Mouse (Mus musculus) thymus, adult 2 months (tissue): ENCODE measurements around the gene Eml3. TPM values are rescaled to one million over a fixed set of nuclear protein-coding genes. Genes with fewer than 3 reads are reported as not detected.

ENCODE experiments used
- DNase-seq: peaks from one replicate; pipeline ENCODE4 v3.0.0; 2021
- H3K27ac ChIP-seq: fragments of 200-500 bp; 2 replicates; pipeline ENCODE4 v1.5.1; 2012; ENCODE audit warnings: low read length, control low read depth; ENCODE audit not compliant: control insufficient read depth, insufficient read depth
- H3K27me3 ChIP-seq: fragments of 200-500 bp; 2 replicates; pipeline ENCODE4 v1.6.1; 2012; ENCODE audit warnings: mild to moderate bottlenecking, low read length, moderate library complexity, mixed read lengths; ENCODE audit not compliant: control insufficient read depth, insufficient read depth
- H3K36me3 ChIP-seq: fragments of 200-500 bp; 2 replicates; pipeline ENCODE4 v1.6.1; 2012; ENCODE audit warnings: mild to moderate bottlenecking, low read length, moderate library complexity; ENCODE audit not compliant: control insufficient read depth, insufficient read depth
- H3K4me1 ChIP-seq: fragments of 200-500 bp; replicated peaks from 2 replicates; pipeline ENCODE4 v1.6.1; 2012; ENCODE audit warnings: low read length; ENCODE audit not compliant: control insufficient read depth, insufficient read depth
- H3K4me3 ChIP-seq: fragments of 200-500 bp; 2 replicates; pipeline ENCODE4 v1.5.1; 2012; ENCODE audit warnings: mild to moderate bottlenecking, low read length, control low read depth, moderate library complexity; ENCODE audit not compliant: control insufficient read depth, insufficient read depth
- CTCF ChIP-seq: fragments of 200-500 bp; IDR thresholded peaks from 2 replicates; pipeline ENCODE4 v1.5.1; 2012; ENCODE audit warnings: mild to moderate bottlenecking, control low read depth, low read length, moderate library complexity, borderline replicate concordance; ENCODE audit not compliant: control insufficient read depth, poor library complexity, insufficient read depth; ENCODE audit errors: extremely low read depth
- POLR2A ChIP-seq: fragments of 200-500 bp; IDR thresholded peaks from 2 replicates; pipeline ENCODE4 v1.6.1; 2012; ENCODE audit warnings: mild to moderate bottlenecking, low read length, control low read depth, moderate library complexity; ENCODE audit not compliant: control insufficient read depth, poor library complexity, insufficient read depth; ENCODE audit errors: extremely low read depth
- WGBS: fragments of 180-500 bp; shearing (Covaris S2); methylation state at CpG from one replicate; pipeline ENCODE4 v1.1.7; 2018; 5-methylcytosine and 5-hydroxymethylcytosine counted together
- polyA plus RNA-seq: library from polyadenylated mRNA; depleted of rRNA; stranded (reverse); fragments of >200 nt; gene quantifications from 2 replicates; pipeline ENCODE4 v1.2.3, GENCODE M21; 2012

Gene Eml3
- polyA plus RNA-seq, 1 experiment, result 72.3 TPM

- DNase-seq, result no peak
- H3K36me3 ChIP-seq, result peaks cover 42% of the 10 kb centered on the region
- no peak overlapping the region for H3K27ac ChIP-seq
- 95% methylated on average over 2 of the region's 2 CpGs for WGBS
- peaks cover 6% of the 10 kb centered on the region for H3K4me1 ChIP-seq
- no peaks in the 10 kb centered on the region for H3K27me3 ChIP-seq
- TF ChIP-seq CTCF (no peak), POLR2A (no peak)
- H3K4me3 ChIP-seq, result no peak overlapping the region
Observed at GRCm38 (mm10) chr19:8962256-8962655, 32.9 kb downstream of the Eml3 start.

DNA sequence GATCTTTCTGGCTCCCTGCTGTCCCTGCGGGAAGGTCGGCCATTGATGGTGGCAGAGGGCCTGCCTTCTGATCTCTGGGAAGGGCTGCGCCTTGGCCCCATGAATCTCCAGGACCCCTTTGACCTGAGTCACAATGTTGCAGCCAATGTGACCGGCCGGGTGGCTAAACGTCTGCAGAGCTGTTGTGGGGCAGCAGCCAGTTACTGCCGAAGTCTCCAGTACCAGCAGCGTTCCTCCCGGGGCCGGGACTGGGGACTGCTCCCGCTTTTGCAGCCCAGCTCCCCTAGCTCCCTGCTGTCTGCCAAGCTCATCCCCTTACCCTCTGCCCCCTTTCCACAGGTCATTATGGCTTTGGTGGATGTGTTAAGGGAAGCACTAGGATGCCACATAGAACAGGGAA lies 35.7 kb downstream of the Eml3 start:
- Histone ChIP-seq H3K27ac (no peak overlapping the region), H3K27me3 (no peaks in the 10 kb centered on the region), H3K4me1 (peaks cover 13% of the 10 kb centered on the region), H3K36me3 (peaks cover 39% of the 10 kb centered on the region), H3K4me3 (no peak overlapping the region)
- TF ChIP-seq CTCF (no peak), POLR2A (no peak)
- 97% methylated on average over 11 of the region's 11 CpGs for WGBS
- DNase-seq, result no peak

DNA sequence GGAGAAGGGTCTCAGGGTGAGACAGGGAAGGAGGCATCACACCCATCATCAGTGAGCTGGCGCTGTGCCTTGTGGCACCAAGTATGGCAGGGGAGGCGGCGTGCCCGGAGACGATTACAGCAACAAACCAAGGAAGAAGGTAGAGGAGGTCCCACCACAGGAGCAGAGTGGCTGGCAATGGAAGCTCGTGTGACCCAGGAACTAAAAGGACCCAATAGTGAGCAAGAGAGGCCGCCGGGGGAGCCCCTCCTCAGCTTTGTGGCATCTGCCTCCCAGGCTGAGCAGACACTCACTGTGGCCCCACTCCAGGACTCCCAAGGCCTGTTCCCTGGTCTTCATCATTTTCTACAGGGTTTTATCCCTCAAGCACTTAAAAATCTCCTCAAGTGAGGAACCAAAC lies 36.4 kb downstream of the Eml3 start:
- DNase-seq, result no peak
- Histone ChIP-seq H3K27me3 (no peaks in the 10 kb centered on the region), H3K36me3 (peaks cover 41% of the 10 kb centered on the region), H3K27ac (no peak overlapping the region), H3K4me1 (peaks cover 13% of the 10 kb centered on the region), H3K4me3 (no peak overlapping the region)
- 86% methylated on average over 8 of the region's 8 CpGs for WGBS
- no peak for TF ChIP-seq CTCF
- no peak for TF ChIP-seq POLR2A

DNA sequence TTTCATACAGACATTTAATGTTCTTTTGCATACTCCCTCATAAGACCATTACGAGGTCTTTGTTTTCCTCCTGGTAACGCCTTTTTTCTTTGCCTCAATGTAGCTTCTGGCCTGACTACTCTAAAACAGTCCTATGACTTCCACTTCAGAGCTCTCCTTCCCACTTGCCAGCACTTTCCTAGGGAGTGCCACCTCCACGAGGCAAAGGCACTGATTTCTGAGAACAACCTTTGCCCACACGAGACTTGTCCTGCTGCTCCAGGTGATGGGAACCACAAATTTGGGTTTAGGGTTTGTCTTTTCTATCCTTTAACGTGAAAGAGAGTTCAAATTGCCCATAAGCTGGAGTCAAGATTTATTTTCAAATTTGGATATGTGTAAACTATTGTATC lies 36.8 kb downstream of the Eml3 start:
- no peak for TF ChIP-seq POLR2A
- TF ChIP-seq CTCF, result no peak
- DNase-seq, result no peak
- Histone ChIP-seq H3K4me3 (peak overlapping the region; percentile 58), H3K4me1 (peaks cover 13% of the 10 kb centered on the region), H3K27ac (peak overlapping the region; percentile 75; the same call in 1 of the 2 replicates), H3K36me3 (peaks cover 45% of the 10 kb centered on the region), H3K27me3 (no peaks in the 10 kb centered on the region)
- WGBS, result 43% methylated on average over 5 of the region's 5 CpGs

GRCm38 (mm10) chr19:8966590-8967372 lies 37.4 kb downstream of the Eml3 start, which contains the start of gene Eef1g:
TSS of gene Eef1g (plus strand) at chr19:8967041.
- peak within 1 kb of the TSS; percentile 67 for H3K4me3 ChIP-seq
- H3K36me3 ChIP-seq, result peaks cover 46% of the 10 kb centered on the region
- peaks cover 13% of the 10 kb centered on the region for H3K4me1 ChIP-seq
- peak within 1 kb of the TSS; percentile 75 for H3K27ac ChIP-seq
- no peaks in the 10 kb centered on the region for H3K27me3 ChIP-seq
- TF ChIP-seq POLR2A (peak; percentile 48), CTCF (peak; percentile 58; the same call in 1 of the 2 replicates)
- DNase-seq, result peak; percentile 98
- under 1% methylated on average over 52 of the region's 52 CpGs for whole genome bisulfite sequencing

- no peaks in the 10 kb centered on the region for H3K27me3 ChIP-seq
- peak overlapping the region; percentile 67 for H3K4me3 ChIP-seq
- H3K36me3 ChIP-seq, result peaks cover 48% of the 10 kb centered on the region
- TF ChIP-seq POLR2A (no peak), CTCF (no peak)
- DNase-seq, result no peak
- peaks cover 13% of the 10 kb centered on the region for H3K4me1 ChIP-seq
- H3K27ac ChIP-seq, result peak overlapping the region; percentile 23; the same call in 1 of the 2 replicates
- WGBS, result under 1% methylated on average over 8 of the region's 8 CpGs
Observed at GRCm38 (mm10) chr19:8967373-8967743, 38.0 kb downstream of the Eml3 start.
